Mouse (Mus musculus): Measurements from ENCODE around the gene Tbc1d1. TPM values are rescaled to one million over a fixed set of nuclear protein-coding genes. Genes with fewer than 3 reads are reported as not detected.

Gene Tbc1d1
- 3.6 TPM for polyA plus RNA-seq (2014; fragmentation: Illumina TruSeq; extraction: RNeasy Lipid Tissue Mini Kit (QIAGEN cat#74804); ENCODE audit: low read depth, low replicate concordance)

DNA sequence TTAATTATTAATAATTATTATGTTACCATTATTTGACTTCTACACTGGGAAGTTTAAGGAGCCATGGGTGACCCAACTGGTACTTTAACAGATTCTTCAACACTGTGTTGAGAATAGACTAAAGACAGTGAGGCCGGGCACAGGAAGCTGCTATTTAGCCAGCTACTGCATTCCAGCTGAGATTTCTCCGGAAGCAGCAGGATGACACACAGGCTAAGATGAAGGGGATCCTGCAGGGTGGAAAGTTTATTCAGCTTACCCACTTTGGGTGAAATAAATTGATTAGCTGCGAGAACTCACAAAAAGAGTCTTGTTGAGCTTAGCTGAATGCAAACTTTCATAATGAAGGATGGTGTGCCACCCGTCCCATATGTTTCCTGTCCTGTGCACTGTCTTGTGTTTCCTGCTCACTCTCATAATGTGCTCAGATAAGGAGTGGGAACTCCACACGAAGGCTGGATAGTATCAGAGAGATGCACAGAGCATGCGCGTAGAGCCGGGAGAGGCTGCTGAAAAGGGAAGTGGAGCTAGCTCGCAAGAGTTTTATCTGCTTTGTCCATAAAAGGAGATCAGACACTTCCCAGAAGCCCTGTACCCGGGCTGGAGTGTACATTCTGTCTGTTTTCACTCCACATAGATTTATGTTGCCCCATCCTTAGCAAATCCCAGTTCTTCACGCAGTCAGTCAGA lies at the start of gene Tbc1d1:
Gene Tbc1d1 (plus strand): TSS at position 445 of the 690 bp plus-strand sequence.

Other genes starting within 250 kb of the Tbc1d1 start
- 9.1 TPM for gene Rell1, start 187.4 kb upstream of the Tbc1d1 start, polyA plus RNA-seq (2014; fragmentation: Illumina TruSeq; extraction: RNeasy Lipid Tissue Mini Kit (QIAGEN cat#74804); ENCODE audit: low read depth, low replicate concordance)
- 13.7 TPM for gene Pgm2, start 63.4 kb upstream of the Tbc1d1 start, polyA plus RNA-seq (2014; fragmentation: Illumina TruSeq; extraction: RNeasy Lipid Tissue Mini Kit (QIAGEN cat#74804); ENCODE audit: low read depth, low replicate concordance)

All from liver, adult 10 weeks (tissue).